Mouse (Mus musculus): ENCODE results near the gene Nrxn1. TPM values are rescaled to one million over a fixed set of nuclear protein-coding genes. Genes with fewer than 3 reads are reported as not detected.

The Nrxn1 gene
- polyA plus RNA-seq, 1 experiment from 2014 or later: 3.2 TPM

GRCm38 (mm10) chr17:90384856-90385255 lies 708.0 kb downstream of the Nrxn1 start:
- Histone ChIP-seq H3K4me1 (ENCODE audit: control insufficient read depth, insufficient read depth, low read length) (no peaks in the 10 kb centered on the region), H3K4me2 (ENCODE audit: low read depth, severe bottlenecking) (no peak overlapping the region)

GRCm38 (mm10) chr17:90382496-90383443 lies 710.1 kb downstream of the Nrxn1 start:
- H3K4me1 ChIP-seq (ENCODE audit: control insufficient read depth, insufficient read depth, low read length): no peaks in the 10 kb centered on the region
- H3K36me3 ChIP-seq (ENCODE audit: control insufficient read depth, insufficient read depth, low read length): no peaks in the 10 kb centered on the region
- H3K4me3 ChIP-seq (ENCODE audit: low read depth, low read length): no peak overlapping the region
- no peaks in the 10 kb centered on the region for H3K27me3 ChIP-seq (ENCODE audit: control insufficient read depth, insufficient read depth, low read length)
- ATAC-seq (ENCODE audit: insufficient number of reproducible peaks, low FRiP score, low TSS enrichment, low read depth): no peak
- no peaks in the 10 kb centered on the region for H3K9me3 ChIP-seq (ENCODE audit: control insufficient read depth, low read length)
- no peak overlapping the region for H3K9ac ChIP-seq (ENCODE audit: low read length)
- WGBS: 66% methylated on average over 5 of the region's 5 CpGs
- H3K27ac ChIP-seq (replicated peaks; ENCODE audit: low read depth, low read length): no peak overlapping the region
- no peak overlapping the region for H3K4me2 ChIP-seq (ENCODE audit: low read depth, severe bottlenecking)
- no peak for DNase-seq (ENCODE audit: low spot score)

More at GRCm38 (mm10) chr17:90384856-90385255, 708.0 kb downstream of the Nrxn1 start:
- Histone ChIP-seq H3K27ac (replicated peaks; ENCODE audit: low read depth, low read length) (no peak overlapping the region), H3K9me3 (ENCODE audit: control insufficient read depth, low read length) (no peaks in the 10 kb centered on the region), H3K9ac (ENCODE audit: low read length) (no peak overlapping the region), H3K36me3 (ENCODE audit: control insufficient read depth, insufficient read depth, low read length) (no peaks in the 10 kb centered on the region), H3K27me3 (ENCODE audit: control insufficient read depth, insufficient read depth, low read length) (no peaks in the 10 kb centered on the region), H3K4me3 (ENCODE audit: low read depth, low read length) (no peak overlapping the region)
- DNase-seq (ENCODE audit: low spot score) (no peak), ATAC-seq (ENCODE audit: insufficient number of reproducible peaks, low FRiP score, low TSS enrichment, low read depth) (no peak)
- 70% methylated on average over 2 of the region's 2 CpGs for WGBS

- no peaks in the 10 kb centered on the region for H3K27me3 ChIP-seq (ENCODE audit: control insufficient read depth, insufficient read depth, low read length)
- no peak for ATAC-seq (ENCODE audit: insufficient number of reproducible peaks, low FRiP score, low TSS enrichment, low read depth)
- DNase-seq (ENCODE audit: low spot score): no peak
- H3K27ac ChIP-seq (replicated peaks; ENCODE audit: low read depth, low read length): no peak overlapping the region
- H3K4me1 ChIP-seq (ENCODE audit: control insufficient read depth, insufficient read depth, low read length): no peaks in the 10 kb centered on the region
- H3K36me3 ChIP-seq (ENCODE audit: control insufficient read depth, insufficient read depth, low read length): no peaks in the 10 kb centered on the region
- no peaks in the 10 kb centered on the region for H3K9me3 ChIP-seq (ENCODE audit: control insufficient read depth, low read length)
- no peak overlapping the region for H3K9ac ChIP-seq (ENCODE audit: low read length)
- H3K4me3 ChIP-seq (ENCODE audit: low read depth, low read length): no peak overlapping the region
- no peak overlapping the region for H3K4me2 ChIP-seq (ENCODE audit: low read depth, severe bottlenecking)
- WGBS: 90% methylated on average over 2 of the region's 2 CpGs
These were observed 716.3 kb downstream of the Nrxn1 start for GRCm38 (mm10) chr17:90376533-90376932.

GRCm38 (mm10) chr17:90362169-90362568 lies 730.7 kb downstream of the Nrxn1 start:
- ATAC-seq (ENCODE audit: insufficient number of reproducible peaks, low FRiP score, low TSS enrichment, low read depth): no peak
- Histone ChIP-seq H3K9ac (ENCODE audit: low read length) (no peak overlapping the region), H3K36me3 (ENCODE audit: control insufficient read depth, insufficient read depth, low read length) (no peaks in the 10 kb centered on the region), H3K27ac (replicated peaks; ENCODE audit: low read depth, low read length) (no peak overlapping the region), H3K9me3 (ENCODE audit: control insufficient read depth, low read length) (no peaks in the 10 kb centered on the region), H3K4me2 (ENCODE audit: low read depth, severe bottlenecking) (no peak overlapping the region), H3K4me3 (ENCODE audit: low read depth, low read length) (no peak overlapping the region), H3K4me1 (ENCODE audit: control insufficient read depth, insufficient read depth, low read length) (no peaks in the 10 kb centered on the region), H3K27me3 (ENCODE audit: control insufficient read depth, insufficient read depth, low read length) (no peaks in the 10 kb centered on the region)
- WGBS: 90% methylated on average over 4 of the region's 4 CpGs
- DNase-seq (ENCODE audit: low spot score): no peak

GRCm38 (mm10) chr17:90349385-90350095 lies 743.3 kb downstream of the Nrxn1 start:
- no peak overlapping the region for H3K4me3 ChIP-seq (ENCODE audit: low read depth, low read length)
- H3K9ac ChIP-seq (ENCODE audit: low read length): no peak overlapping the region
- H3K27ac ChIP-seq (replicated peaks; ENCODE audit: low read depth, low read length): no peak overlapping the region
- no peaks in the 10 kb centered on the region for H3K9me3 ChIP-seq (ENCODE audit: control insufficient read depth, low read length)
- no peak overlapping the region for H3K4me2 ChIP-seq (ENCODE audit: low read depth, severe bottlenecking)
- DNase-seq (ENCODE audit: low spot score) (no peak), ATAC-seq (ENCODE audit: insufficient number of reproducible peaks, low FRiP score, low TSS enrichment, low read depth) (peak; percentile 72)
- 50% methylated on average over 5 of the region's 5 CpGs for WGBS
- H3K4me1 ChIP-seq (ENCODE audit: control insufficient read depth, insufficient read depth, low read length): no peaks in the 10 kb centered on the region
- no peaks in the 10 kb centered on the region for H3K36me3 ChIP-seq (ENCODE audit: control insufficient read depth, insufficient read depth, low read length)
- H3K27me3 ChIP-seq (ENCODE audit: control insufficient read depth, insufficient read depth, low read length): no peaks in the 10 kb centered on the region

GRCm38 (mm10) chr17:90346735-90347475 lies 746.0 kb downstream of the Nrxn1 start:
- H3K9me3 ChIP-seq (ENCODE audit: control insufficient read depth, low read length): no peaks in the 10 kb centered on the region
- no peaks in the 10 kb centered on the region for H3K27me3 ChIP-seq (ENCODE audit: control insufficient read depth, insufficient read depth, low read length)
- ATAC-seq (ENCODE audit: insufficient number of reproducible peaks, low FRiP score, low TSS enrichment, low read depth) (no peak), DNase-seq (ENCODE audit: low spot score) (no peak)
- H3K9ac ChIP-seq (ENCODE audit: low read length): no peak overlapping the region
- no peak overlapping the region for H3K27ac ChIP-seq (replicated peaks; ENCODE audit: low read depth, low read length)
- H3K4me1 ChIP-seq (ENCODE audit: control insufficient read depth, insufficient read depth, low read length): no peaks in the 10 kb centered on the region
- 74% methylated on average over 3 of the region's 3 CpGs for WGBS
- H3K36me3 ChIP-seq (ENCODE audit: control insufficient read depth, insufficient read depth, low read length): no peaks in the 10 kb centered on the region
- H3K4me3 ChIP-seq (ENCODE audit: low read depth, low read length): no peak overlapping the region
- H3K4me2 ChIP-seq (ENCODE audit: low read depth, severe bottlenecking): no peak overlapping the region

GRCm38 (mm10) chr17:90333445-90333844 lies 759.4 kb downstream of the Nrxn1 start:
- Histone ChIP-seq H3K4me2 (ENCODE audit: low read depth, severe bottlenecking) (no peak overlapping the region), H3K9ac (ENCODE audit: low read length) (no peak overlapping the region), H3K4me1 (ENCODE audit: control insufficient read depth, insufficient read depth, low read length) (no peaks in the 10 kb centered on the region), H3K4me3 (ENCODE audit: low read depth, low read length) (no peak overlapping the region), H3K27ac (replicated peaks; ENCODE audit: low read depth, low read length) (no peak overlapping the region), H3K9me3 (ENCODE audit: control insufficient read depth, low read length) (no peaks in the 10 kb centered on the region), H3K27me3 (ENCODE audit: control insufficient read depth, insufficient read depth, low read length) (no peaks in the 10 kb centered on the region), H3K36me3 (ENCODE audit: control insufficient read depth, insufficient read depth, low read length) (no peaks in the 10 kb centered on the region)
- ATAC-seq (ENCODE audit: insufficient number of reproducible peaks, low FRiP score, low TSS enrichment, low read depth) (no peak), DNase-seq (ENCODE audit: low spot score) (no peak)
- WGBS: 77% methylated on average over 1 of the region's 1 CpGs

GRCm38 (mm10) chr17:90323674-90324073 lies 769.2 kb downstream of the Nrxn1 start:
- H3K36me3 ChIP-seq (ENCODE audit: control insufficient read depth, insufficient read depth, low read length): no peaks in the 10 kb centered on the region
- 85% methylated on average over 6 of the region's 6 CpGs for WGBS
- no peak overlapping the region for H3K4me3 ChIP-seq (ENCODE audit: low read depth, low read length)
- no peak overlapping the region for H3K9ac ChIP-seq (ENCODE audit: low read length)
- no peaks in the 10 kb centered on the region for H3K4me1 ChIP-seq (ENCODE audit: control insufficient read depth, insufficient read depth, low read length)
- no peak overlapping the region for H3K27ac ChIP-seq (replicated peaks; ENCODE audit: low read depth, low read length)
- no peak for ATAC-seq (ENCODE audit: insufficient number of reproducible peaks, low FRiP score, low TSS enrichment, low read depth)
- no peaks in the 10 kb centered on the region for H3K9me3 ChIP-seq (ENCODE audit: control insufficient read depth, low read length)
- DNase-seq (ENCODE audit: low spot score): peak; percentile 21
- no peaks in the 10 kb centered on the region for H3K27me3 ChIP-seq (ENCODE audit: control insufficient read depth, insufficient read depth, low read length)
- no peak overlapping the region for H3K4me2 ChIP-seq (ENCODE audit: low read depth, severe bottlenecking)
